Mouse (Mus musculus) adrenal gland, postnatal 10 days (tissue): ENCODE data around the gene 1700102P08Rik. TPM values are rescaled to one million over a fixed set of nuclear protein-coding genes. Genes with fewer than 3 reads are reported as not detected.

ENCODE experiments used
- total RNA-seq, 2 experiments: library from RNA; stranded (reverse); gene quantifications; 2 replicates each; pipeline ENCODE4 v1.2.3; 2021

1700102P08Rik gene
- total RNA-seq, 2 experiments from 2014 or later = 0.63 to 1.4 TPM

Other genes with a start within 250 kb of the 1700102P08Rik start
- gene Bsn, start 202.4 kb upstream of the 1700102P08Rik start, total RNA-seq = 1 to 10 TPM; 1.7 to 2.7 TPM
- gene Dag1, start 128.8 kb upstream of the 1700102P08Rik start, total RNA-seq = 100 to 1,000 TPM; 168 to 192 TPM
- gene Nicn1, start 102.4 kb upstream of the 1700102P08Rik start, total RNA-seq = 10 to 100 TPM; 20.2 to 28.6 TPM
- 10 to 100 TPM in 1 of 2 experiments, 1 to 10 TPM in 1; 9.3 to 14.7 TPM for gene Amt, start 96.0 kb upstream of the 1700102P08Rik start, total RNA-seq
- gene Rhoa, start 86.7 kb upstream of the 1700102P08Rik start, total RNA-seq = 100 to 1,000 TPM; 352 to 357 TPM
- 10 to 100 TPM; 28.9 to 36.6 TPM for gene Tcta, start 86.6 kb upstream of the 1700102P08Rik start, total RNA-seq
- 100 to 1,000 TPM; 424 to 480 TPM for gene Gpx1, start 53.9 kb upstream of the 1700102P08Rik start, total RNA-seq
- gene Usp4, start 45.0 kb upstream of the 1700102P08Rik start, total RNA-seq = 100 to 1,000 TPM; 101 to 111 TPM
- not detected for gene Ccdc36, start 35.7 kb downstream of the 1700102P08Rik start, total RNA-seq
- gene BC048562, start 43.7 kb downstream of the 1700102P08Rik start, total RNA-seq = not detected
- gene Ccdc71, start 67.7 kb downstream of the 1700102P08Rik start, total RNA-seq = 10 to 100 TPM; 39.3 to 43.6 TPM
- gene Klhdc8b, start 68.8 kb downstream of the 1700102P08Rik start, total RNA-seq = 10 to 100 TPM; 25.6 to 34.8 TPM
- 100 to 1,000 TPM; 108 to 131 TPM for gene Lamb2, start 86.9 kb downstream of the 1700102P08Rik start, total RNA-seq
- gene Usp19, start 97.8 kb downstream of the 1700102P08Rik start, total RNA-seq = 100 to 1,000 TPM; 124 to 156 TPM
- 100 to 1,000 TPM; 137 to 147 TPM for gene Qars, start 114.9 kb downstream of the 1700102P08Rik start, total RNA-seq
- 100 to 1,000 TPM; 108 to 129 TPM for gene Qrich1, start 124.0 kb downstream of the 1700102P08Rik start, total RNA-seq
- 10 to 100 TPM; 80.6 to 83.7 TPM for gene Impdh2, start 167.5 kb downstream of the 1700102P08Rik start, total RNA-seq
- gene Ndufaf3, start 174.6 kb downstream of the 1700102P08Rik start, total RNA-seq = 10 to 100 TPM; 64.1 to 68.2 TPM
- gene Dalrd3, start 177.1 kb downstream of the 1700102P08Rik start, total RNA-seq = 10 to 100 TPM; 42.3 to 51.9 TPM
- gene Wdr6, start 185.9 kb downstream of the 1700102P08Rik start, total RNA-seq = 100 to 1,000 TPM in 1 of 2 experiments, 10 to 100 TPM in 1; 93.8 to 126 TPM
- gene P4htm, start 204.9 kb downstream of the 1700102P08Rik start, total RNA-seq = 1 to 10 TPM; 6.1 to 9.6 TPM